Mouse (Mus musculus) liver, adult 2 months (tissue): ENCODE measurements around the gene Nalcn.

ENCODE experiments used
- CTCF ChIP-seq: fragments of 200-500 bp; IDR thresholded peaks from 2 replicates; pipeline ENCODE4 v1.5.1; 2011; ENCODE audit warnings: low read depth, low read length, control low read depth
- POLR2A ChIP-seq: fragments of 200-500 bp; IDR thresholded peaks from 2 replicates; pipeline ENCODE4 v1.6.1; 2011; ENCODE audit warnings: low read length, control low read depth; ENCODE audit not compliant: insufficient read depth; ENCODE audit errors: extremely low read depth

DNA sequence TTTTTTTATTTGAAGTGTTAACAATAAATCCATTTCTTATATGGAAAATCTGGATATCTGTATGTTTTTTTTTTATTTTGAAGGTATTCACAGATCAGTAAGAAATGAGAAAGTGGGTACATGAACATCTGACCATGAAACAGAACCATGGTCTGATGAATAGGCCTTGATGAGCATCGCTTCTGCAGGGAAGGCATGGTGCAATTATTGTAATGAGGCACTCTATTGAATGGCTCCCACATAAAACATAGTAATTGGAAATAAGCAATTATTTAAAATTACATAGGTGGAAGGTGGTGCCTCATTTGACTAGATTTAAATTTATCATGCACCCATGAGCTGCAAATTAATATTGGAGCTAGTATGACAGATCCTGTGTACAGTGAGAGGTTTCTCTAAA lies 267.3 kb downstream of the Nalcn start:
- TF ChIP-seq CTCF (no peak), POLR2A (no peak)
